23 mouse cellular contexts compared by ENCODE assay signal in the genomic region with DNA sequence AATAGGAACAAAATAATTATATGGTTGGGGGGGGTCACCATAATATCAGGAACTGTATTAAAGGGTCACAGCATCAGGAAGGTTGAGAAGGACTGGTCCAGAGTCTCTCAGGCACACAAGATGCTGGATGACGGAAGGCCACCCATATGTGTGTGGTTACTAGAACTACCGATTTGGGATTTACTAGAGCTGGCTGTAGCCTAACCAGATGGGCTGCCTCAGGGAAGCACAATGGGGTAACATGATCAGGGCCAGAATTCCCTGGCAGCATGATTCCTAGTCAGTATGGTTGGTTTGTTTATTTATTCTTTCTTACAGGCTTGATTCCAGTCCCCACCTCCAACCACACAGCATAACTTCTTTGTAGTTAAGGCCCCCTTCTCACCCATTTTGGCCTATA.
A peak's percentile ranks its signal among the peaks of the same experiment; 100 is the strongest.
DNase-seq lines count a peak whose midpoint lies in the region; ATAC-seq lines count a peak whose summit lies in the region.
"Had no signal": no experiment of that assay in that cellular context is flagged by ENCODE, and none has a peak within 500 bp of the region (broad histone marks: within the 10 kb centered on the region; RNA-seq: fewer than 3 reads in every experiment).

No protein-coding gene starts in this region.

- DNase-seq in embryo, embryonic 10 days (ENCODE audit: low spot score): peak; percentile 13
- no peak for DNase-seq in embryo, embryonic 10.5 days (ENCODE audit: low spot score)
- peak; percentile 6 for DNase-seq in NIH3T3 (ENCODE audit: low read depth)
- DNase-seq in cerebellum, adult 8-10 months: peak; percentile 49
- peak; percentile 11 for DNase-seq in embryonic facial prominence, embryonic 11.5 days (ENCODE audit: low spot score)
- DNase-seq in T-cell, adult 2 months (ENCODE audit: low spot score): no peak
- DNase-seq in adrenal gland, postnatal 36 days: no peak
- no peak for DNase-seq in left cerebral cortex, adult 8-10 months (ENCODE audit: low spot score in 2 of 2)
- DNase-seq: adrenal gland, postnatal 14 days; gastrocnemius, adult 2 months; heart, adult 2 months; kidney, adult 9 months; liver, embryonic 13.5 days; retina, postnatal 1 day; thymus, adult 18-20 months had no signal

- H3K9me3 ChIP-seq in embryonic facial prominence, embryonic 11.5 days (replicated peaks; ENCODE audit: control insufficient read depth, low read length): no peaks in the 10 kb centered on the region
- H3K9me3 ChIP-seq: embryonic facial prominence, embryonic 15.5 days; heart, embryonic 15.5 days; limb, embryonic 12.5 days; liver, embryonic 13.5 days; lung, embryonic 15.5 days; midbrain, embryonic 13.5 days; neural tube, embryonic 15.5 days had no signal

- 57% methylated on average over 2 of the region's 2 CpGs for WGBS in embryonic facial prominence, embryonic 11.5 days

- H3K27me3 ChIP-seq in embryonic facial prominence, embryonic 11.5 days (ENCODE audit: control insufficient read depth, insufficient read depth, low read length): no peaks in the 10 kb centered on the region
- H3K27me3 ChIP-seq: embryonic facial prominence, embryonic 15.5 days; heart, embryonic 15.5 days; limb, embryonic 12.5 days; liver, embryonic 13.5 days; lung, embryonic 15.5 days; midbrain, embryonic 13.5 days; neural tube, embryonic 15.5 days had no signal

- no peak overlapping the region for H3K4me3 ChIP-seq in embryonic facial prominence, embryonic 11.5 days (ENCODE audit: low read depth, low read length)
- H3K4me3 ChIP-seq: embryonic facial prominence, embryonic 15.5 days; gastrocnemius, adult 2 months; heart, adult 2 months; heart, embryonic 15.5 days; left cerebral cortex, adult 2 months; limb, embryonic 12.5 days; liver, embryonic 13.5 days; lung, embryonic 15.5 days; midbrain, embryonic 13.5 days; myocyte; neural tube, embryonic 15.5 days had no signal

- H3K27ac ChIP-seq in embryonic facial prominence, embryonic 11.5 days (replicated peaks; ENCODE audit: low read depth, low read length): no peak overlapping the region
- H3K27ac ChIP-seq: embryonic facial prominence, embryonic 15.5 days; gastrocnemius, adult 2 months; heart, adult 2 months; heart, embryonic 15.5 days; left cerebral cortex, adult 2 months; limb, embryonic 12.5 days; liver, embryonic 13.5 days; lung, embryonic 15.5 days; midbrain, embryonic 13.5 days; neural tube, embryonic 15.5 days had no signal

- H3K4me1 ChIP-seq in embryonic facial prominence, embryonic 11.5 days (ENCODE audit: control insufficient read depth, insufficient read depth, low read length): no peaks in the 10 kb centered on the region
- H3K4me1 ChIP-seq: embryonic facial prominence, embryonic 15.5 days; heart, embryonic 15.5 days; limb, embryonic 12.5 days; liver, embryonic 13.5 days; lung, embryonic 15.5 days; neural tube, embryonic 15.5 days had no signal

- peaks cover 5% of the 10 kb centered on the region for H3K36me3 ChIP-seq in embryonic facial prominence, embryonic 11.5 days (replicated peaks; ENCODE audit: control insufficient read depth, insufficient read depth, low read depth, low read length)
- H3K36me3 ChIP-seq: liver, embryonic 13.5 days had no signal

- no peak overlapping the region for H3K9ac ChIP-seq in embryonic facial prominence, embryonic 11.5 days (replicated peaks; ENCODE audit: low read length)
- H3K9ac ChIP-seq: embryonic facial prominence, embryonic 15.5 days; heart, embryonic 15.5 days; limb, embryonic 12.5 days; liver, embryonic 13.5 days; lung, embryonic 15.5 days; midbrain, embryonic 13.5 days; neural tube, embryonic 15.5 days had no signal

- no peak overlapping the region for H3K4me2 ChIP-seq in embryonic facial prominence, embryonic 11.5 days (ENCODE audit: low read depth, low read length)
- H3K4me2 ChIP-seq: embryonic facial prominence, embryonic 15.5 days; heart, embryonic 15.5 days; limb, embryonic 12.5 days; liver, embryonic 13.5 days; lung, embryonic 15.5 days; midbrain, embryonic 13.5 days; neural tube, embryonic 15.5 days had no signal

- ATAC-seq in embryonic facial prominence, embryonic 11.5 days (replicated peaks; ENCODE audit: insufficient number of reproducible peaks, low FRiP score, low TSS enrichment, low read depth): no peak; the same call in 1 of the 2 replicates

Comparison
In these comparisons a context has a peak if more than half of its experiments do, and no peak if none do; other contexts are left out.
1. DNase-seq: peak in embryo, embryonic 10 days (single experiment), NIH3T3 (single experiment), cerebellum, adult 8-10 months (single experiment) and embryonic facial prominence, embryonic 11.5 days (single experiment); none in embryo, embryonic 10.5 days (single experiment), T-cell, adult 2 months (single experiment), adrenal gland, postnatal 36 days (0 of 2) and left cerebral cortex, adult 8-10 months (0 of 2).